In genomic region chr11:96816979-96817378, GRCm38 (mm10) we compare ENCODE assay signal across 22 mouse cellular contexts. TPM values are rescaled to one million over a fixed set of nuclear protein-coding genes. Genes with fewer than 3 reads are reported as not detected.
"Had no signal": no experiment of that assay in that cellular context is flagged by ENCODE, and none has a peak within 500 bp of the region (broad histone marks: within the 10 kb centered on the region; RNA-seq: fewer than 3 reads in every experiment).

No protein-coding gene starts in this region.

- H3K27me3 ChIP-seq: kidney, embryonic 15.5 days; limb, embryonic 12.5 days; limb, embryonic 15.5 days; neural tube, embryonic 13.5 days had no signal

- DNase-seq: kidney, adult 11 months; kidney, adult 8-10 months; kidney, postnatal 10 days; kidney, postnatal 36 days; layer of hippocampus, postnatal 36 days; left cerebral cortex, postnatal 4 days; liver, postnatal 0 days; lung, embryonic 14.5 days; retina, postnatal 1 day; right cerebral cortex, postnatal 25 days; thymus, adult 18-20 months; thymus, postnatal 36 days had no signal

- ATAC-seq: liver, postnatal 0 days; lung, postnatal 0 days had no signal

- H3K9ac ChIP-seq: kidney, embryonic 15.5 days; limb, embryonic 12.5 days; limb, embryonic 15.5 days; liver, embryonic 14.5 days; liver, postnatal 0 days; lung, embryonic 14.5 days; neural tube, embryonic 13.5 days had no signal

- H3K4me1 ChIP-seq: kidney, embryonic 15.5 days; limb, embryonic 12.5 days; neural tube, embryonic 13.5 days had no signal

- H3K4me3 ChIP-seq: kidney, embryonic 15.5 days; left cerebral cortex, adult 2 months; limb, embryonic 12.5 days; limb, embryonic 15.5 days; neural tube, embryonic 13.5 days had no signal

- H3K9me3 ChIP-seq: kidney, embryonic 15.5 days; limb, embryonic 12.5 days; limb, embryonic 15.5 days; neural tube, embryonic 13.5 days had no signal

- H3K4me2 ChIP-seq: kidney, embryonic 15.5 days; limb, embryonic 12.5 days; limb, embryonic 15.5 days; liver, embryonic 11.5 days; lung, embryonic 14.5 days; neural tube, embryonic 13.5 days had no signal

- H3K27ac ChIP-seq: kidney, embryonic 15.5 days; limb, embryonic 12.5 days; limb, embryonic 15.5 days; liver, embryonic 14.5 days; macrophage; neural tube, embryonic 13.5 days had no signal

RNA-seq across cellular contexts. Expression of gene Copz2, which starts 32.7 kb away (rescaled TPM):
- total RNA-seq: neutrophil, adult 5-6 weeks had no signal
